In genomic region chr12:21325266-21325665, GRCm38 (mm10) we compare ENCODE assay signal across 21 mouse cellular contexts. TPM values are rescaled to one million over a fixed set of nuclear protein-coding genes. Genes with fewer than 3 reads are reported as not detected.
DNase-seq lines count a peak whose midpoint lies in the region; ATAC-seq lines count a peak whose summit lies in the region.
"Had no signal": no experiment of that assay in that cellular context is flagged by ENCODE, and none has a peak within 500 bp of the region (broad histone marks: within the 10 kb centered on the region; RNA-seq: fewer than 3 reads in every experiment).

No protein-coding gene starts in this region.

- no peak overlapping the region for H3K9ac ChIP-seq in intestine, embryonic 14.5 days (ENCODE audit: low read length)
- H3K9ac ChIP-seq in intestine, embryonic 15.5 days, result no peak overlapping the region
- H3K9ac ChIP-seq: embryonic facial prominence, embryonic 13.5 days; embryonic facial prominence, embryonic 15.5 days; forebrain, embryonic 12.5 days had no signal

- 91% methylated on average over 8 of the region's 8 CpGs for WGBS in intestine, embryonic 14.5 days
- 86% methylated on average over 8 of the region's 8 CpGs for WGBS in intestine, embryonic 15.5 days

- intact Hi-C loops in heart, postnatal 36 days (cut with DNase I), result no loop called here

- H3K36me3 ChIP-seq in intestine, embryonic 14.5 days (ENCODE audit: control insufficient read depth, insufficient read depth, low read length), result peaks cover 79% of the 10 kb centered on the region
- peaks cover 14% of the 10 kb centered on the region for H3K36me3 ChIP-seq in intestine, embryonic 15.5 days

- H3K4me2 ChIP-seq in intestine, embryonic 14.5 days (ENCODE audit: low read length), result no peak overlapping the region
- no peak overlapping the region for H3K4me2 ChIP-seq in intestine, embryonic 15.5 days (replicated peaks)
- H3K4me2 ChIP-seq: embryonic facial prominence, embryonic 13.5 days; embryonic facial prominence, embryonic 15.5 days; forebrain, embryonic 12.5 days had no signal

- no peaks in the 10 kb centered on the region for H3K9me3 ChIP-seq in intestine, embryonic 14.5 days (ENCODE audit: control insufficient read depth, low read length)
- H3K9me3 ChIP-seq in intestine, embryonic 15.5 days, result no peaks in the 10 kb centered on the region
- H3K9me3 ChIP-seq: embryonic facial prominence, embryonic 13.5 days; embryonic facial prominence, embryonic 15.5 days; forebrain, embryonic 10.5 days; forebrain, embryonic 12.5 days had no signal

- DNase-seq in heart, adult 11 months, result peak; percentile 87
- DNase-seq in heart, postnatal 36 days, result no peak
- DNase-seq in intestine, embryonic 14.5 days (ENCODE audit: low spot score), result peak; percentile 48
- DNase-seq: adrenal gland, adult 2 months; adrenal gland, postnatal 10 days; adrenal gland, postnatal 25 days; cerebellum, adult 11 months; cerebellum, adult 18-20 months; cerebellum, adult 8-10 months; cerebellum, adult 9-11 months; cerebellum, postnatal 14 days; cerebellum, postnatal 36 days; embryo, embryonic 11 days had no signal

- no peak for ATAC-seq in intestine, embryonic 14.5 days (replicated peaks; ENCODE audit: low FRiP score, low TSS enrichment, low read depth)
- ATAC-seq in intestine, embryonic 15.5 days, result no peak
- ATAC-seq: forebrain, embryonic 14.5 days; forebrain, embryonic 16.5 days had no signal

- no peak overlapping the region for H3K27ac ChIP-seq in intestine, embryonic 14.5 days (ENCODE audit: low read depth)
- no peak overlapping the region for H3K27ac ChIP-seq in intestine, embryonic 15.5 days
- H3K27ac ChIP-seq: embryonic facial prominence, embryonic 13.5 days; embryonic facial prominence, embryonic 15.5 days; forebrain, embryonic 10.5 days; forebrain, embryonic 12.5 days had no signal

- no peaks in the 10 kb centered on the region for H3K27me3 ChIP-seq in intestine, embryonic 14.5 days (replicated peaks; ENCODE audit: control insufficient read depth, insufficient read depth, low read length)
- no peaks in the 10 kb centered on the region for H3K27me3 ChIP-seq in intestine, embryonic 15.5 days (replicated peaks)
- H3K27me3 ChIP-seq: embryonic facial prominence, embryonic 13.5 days; embryonic facial prominence, embryonic 15.5 days; forebrain, embryonic 12.5 days had no signal

- no peak overlapping the region for H3K4me3 ChIP-seq in intestine, embryonic 14.5 days (ENCODE audit: low read depth, low read length)
- H3K4me3 ChIP-seq in intestine, embryonic 15.5 days (replicated peaks), result no peak overlapping the region
- H3K4me3 ChIP-seq: embryonic facial prominence, embryonic 13.5 days; embryonic facial prominence, embryonic 15.5 days; erythroblast, embryonic 14.5 days; forebrain, embryonic 10.5 days; forebrain, embryonic 12.5 days had no signal

- no peaks in the 10 kb centered on the region for H3K4me1 ChIP-seq in intestine, embryonic 14.5 days (replicated peaks; ENCODE audit: control insufficient read depth, insufficient read depth, low read length)
- no peaks in the 10 kb centered on the region for H3K4me1 ChIP-seq in intestine, embryonic 15.5 days (replicated peaks)
- H3K4me1 ChIP-seq: embryonic facial prominence, embryonic 13.5 days; embryonic facial prominence, embryonic 15.5 days; forebrain, embryonic 10.5 days; forebrain, embryonic 12.5 days had no signal

RNA-seq across cellular contexts. Expression of gene Iah1, which starts 9.1 kb away (rescaled TPM):
- 10 to 100 TPM; 12.2 to 17.4 TPM for total RNA-seq in heart, postnatal 36 days (2021)
- polyA plus RNA-seq in intestine, embryonic 14.5 days (2014; fragmentation: Nextera tagmentation; extraction: Ambion mirVana), result 48.4 and 51.7 TPM in 2 replicates
- 58.8 and 63.7 TPM in 2 replicates for polyA plus RNA-seq in intestine, embryonic 15.5 days (2015; fragmentation: Nextera tagmentation; extraction: Ambion mirVana)

RNA-seq across cellular contexts. Expression of gene Itgb1bp1, which starts 39.2 kb away (rescaled TPM):
- 10 to 100 TPM; 44.6 to 44.9 TPM for total RNA-seq in heart, postnatal 36 days (2021)
- polyA plus RNA-seq in intestine, embryonic 14.5 days (2014; fragmentation: Nextera tagmentation; extraction: Ambion mirVana), result 48.7 and 50.5 TPM in 2 replicates
- 37.6 and 46.1 TPM in 2 replicates for polyA plus RNA-seq in intestine, embryonic 15.5 days (2015; fragmentation: Nextera tagmentation; extraction: Ambion mirVana)

RNA-seq across cellular contexts. Expression of gene Cpsf3, which starts 40.1 kb away (rescaled TPM):
- 10 to 100 TPM; 37.3 to 37.7 TPM for total RNA-seq in heart, postnatal 36 days (2021)
- 121 and 122 TPM in 2 replicates for polyA plus RNA-seq in intestine, embryonic 14.5 days (2014; fragmentation: Nextera tagmentation; extraction: Ambion mirVana)
- polyA plus RNA-seq in intestine, embryonic 15.5 days (2015; fragmentation: Nextera tagmentation; extraction: Ambion mirVana), result 106 and 107 TPM in 2 replicates

RNA-seq across cellular contexts. Expression of gene Adam17, which starts 48.2 kb away (rescaled TPM):
- total RNA-seq in heart, postnatal 36 days (2021), result 10 to 100 TPM; 48.2 to 54.3 TPM
- polyA plus RNA-seq in intestine, embryonic 14.5 days (2014; fragmentation: Nextera tagmentation; extraction: Ambion mirVana), result 33.3 and 35.1 TPM in 2 replicates
- polyA plus RNA-seq in intestine, embryonic 15.5 days (2015; fragmentation: Nextera tagmentation; extraction: Ambion mirVana), result 28.9 and 31.7 TPM in 2 replicates

Comparison
In these comparisons a context has a peak if more than half of its experiments do, and no peak if none do; other contexts are left out.
1. DNase-seq: peak in heart, adult 11 months (single experiment) and intestine, embryonic 14.5 days (single experiment); none in heart, postnatal 36 days (0 of 2).